Mouse (Mus musculus) CH12.LX (cell line): ENCODE data around the gene Pet100.

Experiments used
- CTCF ChIP-seq, 2 experiments: IDR thresholded peaks in 1 of 2; conservative IDR thresholded peaks in 1 of 2; 2 replicates each; pipeline ENCODE4 v1.5.1; 2011 to 2012; ENCODE audit warnings: low read depth in 2 of 2, low read length in 2 of 2, improper control_type of control experiment in 1 of 2, inconsistent platforms in 1 of 2, mild to moderate bottlenecking in 1 of 2, moderate library complexity in 1 of 2
- ETS1 ChIP-seq: conservative IDR thresholded peaks from 2 replicates; pipeline ENCODE4 v1.6.1; 2012; ENCODE audit warnings: low read depth, mild to moderate bottlenecking, inconsistent platforms, low read length, improper control_type of control experiment, moderate library complexity
- MYC ChIP-seq: IDR thresholded peaks from 2 replicates; pipeline ENCODE4 v1.6.1; 2011; ENCODE audit warnings: low read depth, mild to moderate bottlenecking, improper control_type of control experiment, low read length
- NELFE ChIP-seq: IDR thresholded peaks from 2 replicates; pipeline ENCODE4 v1.6.1; 2011; ENCODE audit warnings: low read depth, low read length, improper control_type of control experiment
- POLR2A ChIP-seq: IDR thresholded peaks from 2 replicates; pipeline ENCODE4 v1.6.1; 2011; ENCODE audit warnings: low read depth, mild to moderate bottlenecking, improper control_type of control experiment, low read length
- RAD21 ChIP-seq: IDR thresholded peaks from 2 replicates; pipeline ENCODE4 v1.6.1; 2011; ENCODE audit warnings: low read depth, mild to moderate bottlenecking, low read length, improper control_type of control experiment, moderate library complexity
- ZMIZ1 ChIP-seq: IDR thresholded peaks from 2 replicates; pipeline ENCODE4 v1.6.1; 2012; ENCODE audit warnings: low read depth, mild to moderate bottlenecking, inconsistent platforms, low read length, improper control_type of control experiment

- TF ChIP-seq POLR2A = no peak
- no peak for TF ChIP-seq MYC
- no peak for TF ChIP-seq ZMIZ1
- TF ChIP-seq CTCF (conservative IDR thresholded peaks at IDR 0.05 in 1 of 2, IDR thresholded peaks at IDR 0.05 in 1 of 2; ENCODE audit: low read depth in 2 of 2, low read length in 2 of 2) = no peak
- TF ChIP-seq RAD21 = no peak
- no peak for TF ChIP-seq NELFE
- no peak for TF ChIP-seq ETS1
Measured at GRCm38 (mm10) chr8:3603439-3603838, 17.9 kb upstream of the Pet100 start.
